Mouse (Mus musculus) embryonic facial prominence, embryonic 15.5 days (tissue): ENCODE measurements around the gene Polr3h. TPM values are rescaled to one million over a fixed set of nuclear protein-coding genes. Genes with fewer than 3 reads are reported as not detected.
A peak's percentile ranks its signal among the peaks of the same experiment; 100 is the strongest.

Source experiments
- ATAC-seq: fragments of 200-750 bp; cut with Nextera tagmentation; 2 replicates; pipeline ENCODE4 v1.8.0; 2017; ENCODE audit warnings: low read depth, moderate TSS enrichment; ENCODE audit not compliant: insufficient number of reproducible peaks, low FRiP score, low TSS enrichment
- H3K27ac ChIP-seq: fragments of 300-500 bp; sonication (generic); replicated peaks from 2 replicates; pipeline ENCODE4 v1.5.1; 2015; ENCODE audit warnings: mild to moderate bottlenecking, inconsistent platforms
- H3K27me3 ChIP-seq: fragments of 300-500 bp; sonication (generic); 2 replicates; pipeline ENCODE4 v1.6.1; 2015; ENCODE audit warnings: inconsistent platforms
- H3K36me3 ChIP-seq: fragments of 300-500 bp; sonication (generic); 2 replicates; pipeline ENCODE4 v1.6.1; 2015; ENCODE audit warnings: mild to moderate bottlenecking, inconsistent platforms
- H3K4me1 ChIP-seq: fragments of 300-500 bp; sonication (generic); 2 replicates; pipeline ENCODE4 v1.6.1; 2015; ENCODE audit warnings: inconsistent platforms
- H3K4me2 ChIP-seq: fragments of 300-500 bp; sonication (generic); replicated peaks from 2 replicates; pipeline ENCODE4 v1.6.1; 2015; ENCODE audit warnings: mild to moderate bottlenecking, inconsistent platforms
- H3K4me3 ChIP-seq: fragments of 300-500 bp; sonication (generic); replicated peaks from 2 replicates; pipeline ENCODE4 v1.5.1; 2015; ENCODE audit warnings: mild to moderate bottlenecking, inconsistent platforms
- H3K9ac ChIP-seq: fragments of 300-500 bp; sonication (generic); 2 replicates; pipeline ENCODE4 v1.6.1; 2015; ENCODE audit warnings: inconsistent platforms
- H3K9me3 ChIP-seq: fragments of 300-500 bp; sonication (generic); replicated peaks from 2 replicates; pipeline ENCODE4 v1.6.1; 2016; ENCODE audit warnings: inconsistent platforms
- WGBS: fragments of 180-500 bp; shearing (Covaris S2); methylation state at CpG from one replicate; pipeline ENCODE4 v1.1.7; 2015; 5-methylcytosine and 5-hydroxymethylcytosine counted together
- polyA plus RNA-seq: library from polyadenylated mRNA; unstranded; fragments of >200 nt; fragmentation: Nextera tagmentation; extraction: Ambion mirVana; gene quantifications from 2 replicates; pipeline ENCODE4 v1.2.1, GENCODE M21; 2015

The Polr3h gene
- polyA plus RNA-seq, 1 experiment from 2014 or later, result 65.3 TPM

GRCm38 (mm10) chr15:81851375-81851774 is 74.7 kb downstream of the Polr3h start:
- no peak overlapping the region for H3K4me2 ChIP-seq
- WGBS, result 92% methylated on average over 15 of the region's 15 CpGs

GRCm38 (mm10) chr15:81850718-81851117 is 75.3 kb downstream of the Polr3h start:
- Histone ChIP-seq H3K4me3 (no peak overlapping the region), H3K36me3 (peaks cover 65% of the 10 kb centered on the region), H3K4me2 (no peak overlapping the region), H3K27me3 (no peaks in the 10 kb centered on the region), H3K9me3 (no peaks in the 10 kb centered on the region), H3K4me1 (peaks cover 26% of the 10 kb centered on the region), H3K9ac (no peak overlapping the region), H3K27ac (no peak overlapping the region)
- 79% methylated on average over 14 of the region's 14 CpGs for WGBS
- no peak for ATAC-seq

More at GRCm38 (mm10) chr15:81851375-81851774, 74.7 kb downstream of the Polr3h start:
- no peak overlapping the region for H3K9ac ChIP-seq
- H3K4me1 ChIP-seq, result peaks cover 29% of the 10 kb centered on the region
- peaks cover 65% of the 10 kb centered on the region for H3K36me3 ChIP-seq
- H3K4me3 ChIP-seq, result no peak overlapping the region
- H3K27ac ChIP-seq, result no peak overlapping the region
- H3K27me3 ChIP-seq, result no peaks in the 10 kb centered on the region
- H3K9me3 ChIP-seq, result no peaks in the 10 kb centered on the region
- no peak for ATAC-seq

GRCm38 (mm10) chr15:81849104-81849503 is 76.9 kb downstream of the Polr3h start:
- Histone ChIP-seq H3K27ac (no peak overlapping the region), H3K9ac (no peak overlapping the region), H3K9me3 (no peaks in the 10 kb centered on the region), H3K36me3 (peaks cover 64% of the 10 kb centered on the region), H3K4me2 (no peak overlapping the region), H3K4me3 (no peak overlapping the region), H3K27me3 (no peaks in the 10 kb centered on the region), H3K4me1 (peaks cover 24% of the 10 kb centered on the region)
- ATAC-seq, result peak; percentile 11; the same call in 1 of the 2 replicates
- 77% methylated on average over 9 of the region's 9 CpGs for WGBS

GRCm38 (mm10) chr15:81848301-81848700 is 77.7 kb downstream of the Polr3h start:
- no peak overlapping the region for H3K9ac ChIP-seq
- H3K4me3 ChIP-seq, result no peak overlapping the region
- H3K27me3 ChIP-seq, result no peaks in the 10 kb centered on the region
- no peak overlapping the region for H3K27ac ChIP-seq
- H3K36me3 ChIP-seq, result peaks cover 61% of the 10 kb centered on the region
- no peak for ATAC-seq
- H3K4me2 ChIP-seq, result no peak overlapping the region
- H3K4me1 ChIP-seq, result peaks cover 24% of the 10 kb centered on the region
- H3K9me3 ChIP-seq, result no peaks in the 10 kb centered on the region
- 38% methylated on average over 7 of the region's 7 CpGs for WGBS

- no peak overlapping the region for H3K4me3 ChIP-seq
- no peak for ATAC-seq
- peaks cover 24% of the 10 kb centered on the region for H3K4me1 ChIP-seq
- H3K36me3 ChIP-seq, result peaks cover 58% of the 10 kb centered on the region
- no peaks in the 10 kb centered on the region for H3K27me3 ChIP-seq
- H3K27ac ChIP-seq, result no peak overlapping the region
- no peak overlapping the region for H3K9ac ChIP-seq
- no peak overlapping the region for H3K4me2 ChIP-seq
- H3K9me3 ChIP-seq, result no peaks in the 10 kb centered on the region
- 85% methylated on average over 5 of the region's 5 CpGs for WGBS
Observed at GRCm38 (mm10) chr15:81847861-81848260, 78.2 kb downstream of the Polr3h start.

GRCm38 (mm10) chr15:81847161-81847560 is 78.9 kb downstream of the Polr3h start:
- peaks cover 24% of the 10 kb centered on the region for H3K4me1 ChIP-seq
- no peak for ATAC-seq
- no peaks in the 10 kb centered on the region for H3K27me3 ChIP-seq
- H3K9ac ChIP-seq, result no peak overlapping the region
- H3K9me3 ChIP-seq, result no peaks in the 10 kb centered on the region
- WGBS, result 87% methylated on average over 4 of the region's 4 CpGs
- no peak overlapping the region for H3K4me3 ChIP-seq
- no peak overlapping the region for H3K4me2 ChIP-seq
- no peak overlapping the region; the same call in 1 of the 2 replicates for H3K27ac ChIP-seq
- peaks cover 51% of the 10 kb centered on the region for H3K36me3 ChIP-seq

- no peak for ATAC-seq
- no peaks in the 10 kb centered on the region for H3K27me3 ChIP-seq
- WGBS, result 90% methylated on average over 9 of the region's 9 CpGs
Observed at GRCm38 (mm10) chr15:81846755-81847154, 79.3 kb downstream of the Polr3h start.

GRCm38 (mm10) chr15:81845724-81846123 is 80.3 kb downstream of the Polr3h start:
- 0 out of 2 replicates have a peak overlapping the region, but pooled peaks have one; percentile 44 for H3K27ac ChIP-seq

More at GRCm38 (mm10) chr15:81846755-81847154, 79.3 kb downstream of the Polr3h start:
- H3K4me2 ChIP-seq, result no peak overlapping the region
- peaks cover 47% of the 10 kb centered on the region for H3K36me3 ChIP-seq
- H3K4me3 ChIP-seq, result no peak overlapping the region
- H3K27ac ChIP-seq, result no peak overlapping the region; the same call in 1 of the 2 replicates
- peaks cover 24% of the 10 kb centered on the region for H3K4me1 ChIP-seq
- no peak overlapping the region for H3K9ac ChIP-seq
- no peaks in the 10 kb centered on the region for H3K9me3 ChIP-seq

GRCm38 (mm10) chr15:81845033-81845625 is 80.9 kb downstream of the Polr3h start:
- Histone ChIP-seq H3K36me3 (peaks cover 31% of the 10 kb centered on the region), H3K9me3 (no peaks in the 10 kb centered on the region), H3K27ac (0 out of 2 replicates have a peak overlapping the region, but pooled peaks have one; percentile 44), H3K9ac (no peak overlapping the region), H3K4me2 (no peak overlapping the region), H3K27me3 (no peaks in the 10 kb centered on the region), H3K4me3 (no peak overlapping the region), H3K4me1 (peaks cover 16% of the 10 kb centered on the region)
- 66% methylated on average over 5 of the region's 5 CpGs for WGBS
- ATAC-seq, result no peak

More at GRCm38 (mm10) chr15:81845724-81846123, 80.3 kb downstream of the Polr3h start:
- ATAC-seq, result 0 out of 2 replicates have a peak, but pooled peaks have one; percentile 35
- Histone ChIP-seq H3K4me1 (peaks cover 20% of the 10 kb centered on the region), H3K4me3 (no peak overlapping the region), H3K4me2 (no peak overlapping the region), H3K9me3 (no peaks in the 10 kb centered on the region), H3K36me3 (peaks cover 37% of the 10 kb centered on the region), H3K9ac (no peak overlapping the region), H3K27me3 (no peaks in the 10 kb centered on the region)
- 26% methylated on average over 4 of the region's 4 CpGs for WGBS

- WGBS, result 86% methylated on average over 7 of the region's 7 CpGs
Observed at GRCm38 (mm10) chr15:81842275-81842674, 83.8 kb downstream of the Polr3h start.

GRCm38 (mm10) chr15:81840306-81840705 is 85.7 kb downstream of the Polr3h start:
- H3K4me2 ChIP-seq, result no peak overlapping the region
- H3K27ac ChIP-seq, result no peak overlapping the region
- no peaks in the 10 kb centered on the region for H3K27me3 ChIP-seq
- no peaks in the 10 kb centered on the region for H3K36me3 ChIP-seq
- no peak for ATAC-seq
- no peaks in the 10 kb centered on the region for H3K9me3 ChIP-seq
- no peak overlapping the region for H3K9ac ChIP-seq
- H3K4me3 ChIP-seq, result no peak overlapping the region
- WGBS, result 87% methylated on average over 7 of the region's 7 CpGs
- peaks cover 25% of the 10 kb centered on the region for H3K4me1 ChIP-seq

More at GRCm38 (mm10) chr15:81842275-81842674, 83.8 kb downstream of the Polr3h start:
- H3K27me3 ChIP-seq, result no peaks in the 10 kb centered on the region
- H3K4me2 ChIP-seq, result no peak overlapping the region
- H3K4me3 ChIP-seq, result no peak overlapping the region
- peaks cover 9% of the 10 kb centered on the region; the same call in 1 of the 2 replicates for H3K36me3 ChIP-seq
- H3K4me1 ChIP-seq, result 0 out of 2 replicates have a peak, but pooled peaks cover 13% of the 10 kb centered on the region
- no peak for ATAC-seq
- H3K27ac ChIP-seq, result no peak overlapping the region
- no peak overlapping the region for H3K9ac ChIP-seq
- H3K9me3 ChIP-seq, result no peaks in the 10 kb centered on the region
